Mouse (Mus musculus) CH12.LX (cell line): ENCODE measurements at regions not wholly inside any gene's neighbourhood (a gene's known extent, or its start where the extent isn't known, plus 50 kb on each side); places are given as distances from the start of the nearest gene placed in this dataset.

Experiments used
- CHD2 ChIP-seq: IDR thresholded peaks from 2 replicates; pipeline ENCODE4 v1.6.1; 2011; ENCODE audit warnings: low read length, improper control_type of control experiment
- CTCF ChIP-seq, 2 experiments: IDR thresholded peaks in 1 of 2; conservative IDR thresholded peaks in 1 of 2; 2 replicates each; pipeline ENCODE4 v1.5.1; 2011 to 2012; ENCODE audit warnings: low read depth in 2 of 2, low read length in 2 of 2, improper control_type of control experiment in 1 of 2, inconsistent platforms in 1 of 2, mild to moderate bottlenecking in 1 of 2, moderate library complexity in 1 of 2
- PAX5 ChIP-seq: IDR thresholded peaks from 2 replicates; pipeline ENCODE4 v1.6.1; 2012; ENCODE audit warnings: low read length, inconsistent platforms, mixed read lengths
- TCF12 ChIP-seq: IDR thresholded peaks from 2 replicates; pipeline ENCODE4 v1.6.1; 2014; ENCODE audit warnings: low read depth, mild to moderate bottlenecking, inconsistent platforms, low read length, improper control_type of control experiment
- ZNF384 ChIP-seq: IDR thresholded peaks from 2 replicates; pipeline ENCODE4 v1.6.1; 2012; ENCODE audit warnings: low read depth, low read length, improper control_type of control experiment, inconsistent platforms

GRCm38 (mm10) chr1:185937026-185937425 is 180.1 kb downstream of the Lyplal1 start:
- TF ChIP-seq ZNF384: no peak
- TF ChIP-seq CTCF (conservative IDR thresholded peaks at IDR 0.05 in 1 of 2, IDR thresholded peaks at IDR 0.05 in 1 of 2; ENCODE audit: low read depth in 2 of 2, low read length in 2 of 2): no peak
- no peak for TF ChIP-seq PAX5
- TF ChIP-seq CHD2: no peak
- no peak for TF ChIP-seq TCF12
